Mouse (Mus musculus): Measurements from ENCODE around the gene Taf9b. TPM values are rescaled to one million over a fixed set of nuclear protein-coding genes. Genes with fewer than 3 reads are reported as not detected.
A peak's percentile ranks its signal among the peaks of the same experiment; 100 is the strongest.

Gene Taf9b
- polyA plus RNA-seq (2012; rRNA removed) (2.7 and 3.3 TPM in 2 replicates), polyA plus RNA-seq (2014; fragmentation: Nextera tagmentation; extraction: Ambion mirVana) (7.5 and 8.1 TPM in 2 replicates)

DNA sequence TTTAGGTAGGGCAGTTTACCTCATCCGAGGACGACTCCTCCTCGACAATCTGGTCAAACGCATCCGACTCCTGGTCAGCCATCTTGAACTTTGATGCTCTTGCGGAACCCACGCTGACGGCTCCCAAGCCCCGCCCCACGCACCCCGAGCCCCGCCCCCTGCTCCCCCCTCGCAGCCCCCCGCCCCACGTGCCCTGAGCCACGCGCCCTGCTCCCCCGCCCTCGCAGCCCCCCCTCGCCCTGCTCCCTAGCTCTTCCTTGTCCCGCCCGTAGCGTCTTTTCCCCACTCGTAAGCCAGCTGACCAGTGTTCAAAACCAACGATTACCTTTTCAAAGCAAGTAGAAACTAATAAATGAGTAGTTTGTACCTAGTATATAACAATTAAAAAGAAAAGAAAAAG, at the start of gene Taf9b:
Taf9b (minus strand) TSS at position 101 of the 400 bp plus-strand sequence.
- Histone ChIP-seq H3K4me2 (ENCODE audit: low read depth) (peak within 1 kb of the TSS; percentile 70), H3K4me1 (replicated peaks; ENCODE audit: control insufficient read depth in 2 of 2, insufficient read depth in 2 of 2, low read length in 1 of 2) (no peaks in the 10 kb centered on the region; a peak in 1 of 4 replicates), H3K27ac (no peak within 1 kb of the TSS), H3K4me3 (ENCODE audit: insufficient read depth in 1 of 2, low read depth in 2 of 2, low read length in 2 of 2) (peak within 1 kb of the TSS; percentile 76 to 87; a peak in 3 of 4 replicates), H3K9ac (replicated peaks) (no peak within 1 kb of the TSS; the same call in 1 of the 2 replicates), H3K27me3 (ENCODE audit: control insufficient read depth, insufficient read depth, low read length) (no peaks in the 10 kb centered on the region), H3K9me3 (ENCODE audit: control insufficient read depth, low read length) (no peaks in the 10 kb centered on the region; the same call in 1 of the 2 replicates), H3K36me3 (replicated peaks; ENCODE audit: control insufficient read depth, insufficient read depth, low read depth) (no peaks in the 10 kb centered on the region)
- DNase-seq (ENCODE audit: low read depth in 3 of 3, low spot score in 3 of 3) (no peak), ATAC-seq (ENCODE audit: insufficient read depth) (no peak)
- WGBS (ENCODE audit: insufficient replicate concordance): 81% methylated on average over 24 of the region's 25 CpGs
- no peak for TF ChIP-seq EP300 (IDR thresholded peaks at IDR 0.05; ENCODE audit: low read depth)
- TF ChIP-seq CTCF (IDR thresholded peaks at IDR 0.05; ENCODE audit: low read depth): no peak

DNA sequence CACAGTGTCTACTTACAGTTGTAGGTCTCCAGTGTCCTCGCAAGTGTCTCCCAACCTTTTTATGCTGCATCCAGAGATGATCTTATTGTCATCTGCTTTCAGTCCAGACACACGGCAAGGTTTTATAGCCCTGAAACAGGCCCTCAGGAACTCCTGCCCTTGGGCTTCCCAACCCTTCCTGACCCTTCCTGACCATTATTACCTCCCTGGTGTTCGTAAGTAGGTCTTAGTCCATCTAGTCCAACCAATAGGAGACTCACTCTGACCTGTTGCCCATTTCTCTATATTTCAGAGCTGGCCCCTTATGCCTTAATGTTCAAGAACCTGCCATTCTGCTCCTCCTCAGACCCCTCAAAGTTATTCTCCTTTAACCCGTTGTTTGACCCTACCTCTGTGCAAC, 34.3 kb upstream of the Taf9b start, which contains the start of gene Fnd3c2:
Fnd3c2 (minus strand) TSS at position 101 of the 400 bp plus-strand sequence.
- H3K27me3 ChIP-seq (ENCODE audit: control insufficient read depth, insufficient read depth, low read length): no peaks in the 10 kb centered on the region
- H3K4me1 ChIP-seq (replicated peaks; ENCODE audit: control insufficient read depth in 2 of 2, insufficient read depth in 2 of 2, low read length in 1 of 2): no peaks in the 10 kb centered on the region
- no peak for ATAC-seq (ENCODE audit: insufficient read depth)
- no peak for TF ChIP-seq EP300 (IDR thresholded peaks at IDR 0.05; ENCODE audit: low read depth)
- TF ChIP-seq CTCF (IDR thresholded peaks at IDR 0.05; ENCODE audit: low read depth): no peak
- no peaks in the 10 kb centered on the region for H3K9me3 ChIP-seq (ENCODE audit: control insufficient read depth, low read length)
- H3K27ac ChIP-seq: no peak within 1 kb of the TSS
- DNase-seq (ENCODE audit: low read depth in 3 of 3, low spot score in 3 of 3): no peak
- H3K36me3 ChIP-seq (replicated peaks; ENCODE audit: control insufficient read depth, insufficient read depth, low read depth): no peaks in the 10 kb centered on the region
- H3K9ac ChIP-seq (replicated peaks): no peak within 1 kb of the TSS
- H3K4me2 ChIP-seq (ENCODE audit: low read depth): no peak within 1 kb of the TSS
- WGBS (ENCODE audit: insufficient replicate concordance): 50% methylated on average over 4 of the region's 4 CpGs
- no peak within 1 kb of the TSS for H3K4me3 ChIP-seq (ENCODE audit: insufficient read depth in 1 of 2, low read depth in 2 of 2, low read length in 2 of 2)

DNA sequence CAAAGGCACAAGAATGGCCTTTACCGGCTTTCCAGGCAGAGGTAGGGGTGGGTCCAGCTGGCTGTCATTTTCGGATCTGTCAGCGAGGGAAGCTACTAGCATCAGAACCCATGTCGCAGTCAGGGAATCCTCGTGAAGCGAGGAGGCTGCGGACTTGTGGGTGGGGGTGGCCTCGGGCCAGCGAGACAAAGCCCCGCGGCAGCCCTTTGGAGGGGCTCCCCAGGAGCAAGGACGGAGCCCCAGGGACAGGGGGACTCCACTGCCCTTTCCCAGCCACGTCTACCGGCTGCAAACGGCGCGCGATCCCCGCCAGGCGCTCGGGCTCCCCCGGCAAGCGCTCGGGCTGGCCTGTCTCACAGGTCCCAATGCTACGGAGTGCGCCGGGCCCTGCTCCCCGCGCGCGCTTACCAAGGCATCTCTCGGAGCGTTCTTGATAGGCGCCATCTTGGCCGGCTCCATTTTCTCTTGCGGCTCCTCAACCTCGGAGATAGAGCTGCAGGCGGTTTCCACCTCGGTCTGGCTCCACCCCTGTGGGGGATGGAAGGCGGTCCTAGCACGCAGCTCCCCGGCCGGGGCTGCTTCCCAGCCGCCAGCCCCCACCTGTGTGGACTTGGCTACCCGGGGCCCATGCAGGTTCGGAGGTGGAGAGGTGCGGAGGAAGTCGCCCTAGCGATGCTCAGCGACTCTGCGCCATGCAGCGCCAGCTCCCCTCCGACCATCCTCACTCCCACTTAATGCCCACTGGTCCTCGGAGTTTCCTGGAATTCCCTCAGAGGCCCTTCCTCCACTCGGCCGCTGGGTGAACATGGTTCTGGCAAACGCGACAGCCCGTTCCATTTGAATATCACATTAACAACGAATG, 1.6 kb downstream of the Taf9b start:
- Histone ChIP-seq H3K4me2 (ENCODE audit: low read depth) (peak overlapping the region; percentile 70), H3K4me3 (ENCODE audit: insufficient read depth in 1 of 2, low read depth in 2 of 2, low read length in 2 of 2) (peak overlapping the region; percentile 76 to 87), H3K9ac (replicated peaks) (peak overlapping the region; percentile 81), H3K27ac (no peak overlapping the region), H3K27me3 (ENCODE audit: control insufficient read depth, insufficient read depth, low read length) (no peaks in the 10 kb centered on the region), H3K9me3 (ENCODE audit: control insufficient read depth, low read length) (no peaks in the 10 kb centered on the region; the same call in 1 of the 2 replicates), H3K4me1 (replicated peaks; ENCODE audit: control insufficient read depth in 2 of 2, insufficient read depth in 2 of 2, low read length in 1 of 2) (no peaks in the 10 kb centered on the region; a peak in 1 of 4 replicates), H3K36me3 (replicated peaks; ENCODE audit: control insufficient read depth, insufficient read depth, low read depth) (no peaks in the 10 kb centered on the region)
- 18% methylated on average over 60 of the region's 60 CpGs for WGBS (ENCODE audit: insufficient replicate concordance)
- TF ChIP-seq EP300 (IDR thresholded peaks at IDR 0.05; ENCODE audit: low read depth) (no peak), CTCF (IDR thresholded peaks at IDR 0.05; ENCODE audit: low read depth) (no peak)
- peak; percentile 94 for ATAC-seq (ENCODE audit: insufficient read depth)
- DNase-seq (ENCODE audit: low read depth in 3 of 3, low spot score in 3 of 3): peak; percentile 42 to 55 (median 44)

DNA sequence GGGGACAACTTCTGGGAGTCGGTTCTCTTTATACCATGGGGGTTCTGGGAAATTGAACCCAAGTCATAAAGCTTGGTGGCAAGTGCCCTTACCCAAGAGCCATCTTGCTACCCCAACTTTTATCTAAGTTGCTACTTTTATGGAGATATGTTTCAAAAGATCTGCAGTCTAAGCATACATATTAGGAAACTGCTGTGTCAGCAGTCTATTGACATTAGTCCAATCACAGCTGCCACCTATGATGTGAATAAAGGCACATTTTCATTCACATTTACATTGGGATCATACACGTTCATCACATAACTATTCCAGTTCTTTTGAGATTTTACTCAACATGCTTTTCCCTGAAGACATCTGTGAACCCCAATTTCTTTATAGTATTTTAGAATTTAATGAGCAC, 11.9 kb downstream of the Taf9b start:
- H3K27ac ChIP-seq: no peak overlapping the region
- no peaks in the 10 kb centered on the region for H3K36me3 ChIP-seq (replicated peaks; ENCODE audit: control insufficient read depth, insufficient read depth, low read depth)
- H3K27me3 ChIP-seq (ENCODE audit: control insufficient read depth, insufficient read depth, low read length): no peaks in the 10 kb centered on the region
- WGBS (ENCODE audit: insufficient replicate concordance): 67% methylated on average over 2 of the region's 2 CpGs
- H3K4me3 ChIP-seq (ENCODE audit: insufficient read depth in 1 of 2, low read depth in 2 of 2, low read length in 2 of 2): no peak overlapping the region
- H3K9me3 ChIP-seq (ENCODE audit: control insufficient read depth, low read length): no peaks in the 10 kb centered on the region
- no peak for DNase-seq (ENCODE audit: low read depth in 3 of 3, low spot score in 3 of 3)
- H3K9ac ChIP-seq (replicated peaks): no peak overlapping the region
- no peaks in the 10 kb centered on the region for H3K4me1 ChIP-seq (replicated peaks; ENCODE audit: control insufficient read depth in 2 of 2, insufficient read depth in 2 of 2, low read length in 1 of 2)
- H3K4me2 ChIP-seq (ENCODE audit: low read depth): no peak overlapping the region
- no peak for ATAC-seq (ENCODE audit: insufficient read depth)
- TF ChIP-seq CTCF (IDR thresholded peaks at IDR 0.05; ENCODE audit: low read depth) (no peak), EP300 (IDR thresholded peaks at IDR 0.05; ENCODE audit: low read depth) (no peak)

DNA sequence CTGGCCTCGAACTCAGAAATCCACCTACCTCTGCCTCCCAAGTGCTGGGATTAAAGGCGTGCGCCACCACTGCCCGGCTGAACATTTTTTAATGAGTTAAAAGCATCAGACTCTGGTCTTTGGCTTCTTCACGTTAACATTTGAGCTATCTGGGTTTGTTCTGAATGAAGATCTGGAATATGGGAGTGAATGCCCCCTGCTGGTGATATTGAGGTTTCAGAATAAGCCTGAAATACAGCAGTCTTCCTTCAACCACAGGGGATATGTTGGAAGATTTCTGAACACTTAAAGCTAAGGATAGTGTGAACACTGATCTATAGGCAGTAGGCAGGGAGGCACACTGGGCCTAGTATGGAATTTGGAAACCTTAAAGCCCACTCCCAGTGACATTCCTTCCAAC, 22.1 kb downstream of the Taf9b start:
- TF ChIP-seq EP300 (IDR thresholded peaks at IDR 0.05; ENCODE audit: low read depth): no peak
- peak; percentile 40; the same call in 1 of the 2 replicates for TF ChIP-seq CTCF (IDR thresholded peaks at IDR 0.05; ENCODE audit: low read depth)
- Histone ChIP-seq H3K36me3 (replicated peaks; ENCODE audit: control insufficient read depth, insufficient read depth, low read depth) (peaks cover 3% of the 10 kb centered on the region; the same call in 1 of the 2 replicates), H3K9me3 (ENCODE audit: control insufficient read depth, low read length) (no peaks in the 10 kb centered on the region), H3K27me3 (ENCODE audit: control insufficient read depth, insufficient read depth, low read length) (no peaks in the 10 kb centered on the region), H3K4me1 (replicated peaks; ENCODE audit: control insufficient read depth in 2 of 2, insufficient read depth in 2 of 2, low read length in 1 of 2) (no peaks in the 10 kb centered on the region), H3K27ac (no peak overlapping the region), H3K4me3 (ENCODE audit: insufficient read depth in 1 of 2, low read depth in 2 of 2, low read length in 2 of 2) (no peak overlapping the region), H3K4me2 (ENCODE audit: low read depth) (no peak overlapping the region), H3K9ac (replicated peaks) (no peak overlapping the region)
- ATAC-seq (ENCODE audit: insufficient read depth) (no peak), DNase-seq (ENCODE audit: low read depth in 3 of 3, low spot score in 3 of 3) (no peak)
- WGBS (ENCODE audit: insufficient replicate concordance): 75% methylated on average over 5 of the region's 5 CpGs

Data from liver, embryonic 14.5 days (tissue).